Comparison of ENCODE assay signal across 12 mouse cellular contexts in the genomic region with DNA sequence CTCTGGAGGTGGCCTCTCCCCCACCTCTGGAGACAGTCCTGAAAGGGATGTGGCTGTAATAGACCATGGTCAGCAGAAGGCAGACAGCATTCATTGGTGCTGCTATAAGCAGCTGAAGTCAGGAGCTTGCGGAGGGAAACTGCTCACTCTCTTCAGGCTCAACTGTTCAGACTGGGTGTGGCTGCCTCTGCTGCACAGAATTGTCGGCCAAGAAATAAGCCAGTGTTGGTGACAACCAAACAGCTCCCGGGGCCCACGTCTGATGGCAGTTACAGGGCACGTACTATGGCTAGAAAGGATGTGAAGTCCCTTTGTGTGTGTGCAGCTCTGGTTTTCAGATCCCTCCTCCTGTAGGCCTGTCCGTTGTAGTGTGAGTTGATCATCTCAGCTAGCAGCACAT. TPM values are rescaled to one million over a fixed set of nuclear protein-coding genes. Genes with fewer than 3 reads are reported as not detected.
DNase-seq lines count a peak whose midpoint lies in the region; ATAC-seq lines count a peak whose summit lies in the region.
"Had no signal": no experiment of that assay in that cellular context is flagged by ENCODE, and none has a peak within 500 bp of the region (broad histone marks: within the 10 kb centered on the region; RNA-seq: fewer than 3 reads in every experiment).

No protein-coding gene starts in this region.

- 55% methylated on average over 6 of the region's 6 CpGs for WGBS in heart, embryonic 11.5 days (ENCODE audit: insufficient replicate concordance)
- WGBS in neural tube, embryonic 13.5 days: 62% methylated on average over 6 of the region's 6 CpGs
- 17% methylated on average over 6 of the region's 6 CpGs for whole genome bisulfite sequencing in liver, embryonic 13.5 days (ENCODE audit: insufficient replicate concordance)

- no peak overlapping the region for H3K4me2 ChIP-seq in heart, embryonic 11.5 days
- no peak overlapping the region for H3K4me2 ChIP-seq in neural tube, embryonic 13.5 days
- peak overlapping the region; percentile 23 for H3K4me2 ChIP-seq in liver, embryonic 13.5 days
- H3K4me2 ChIP-seq: limb, embryonic 12.5 days had no signal

- H3K27ac ChIP-seq in heart, embryonic 11.5 days (ENCODE audit: low read depth, low read length): peak overlapping the region; percentile 43
- peak overlapping the region; percentile 23; the same call in 1 of the 2 replicates for H3K27ac ChIP-seq in neural tube, embryonic 13.5 days (replicated peaks)
- H3K27ac ChIP-seq in liver, embryonic 13.5 days: peak overlapping the region; percentile 41
- H3K27ac ChIP-seq: limb, embryonic 12.5 days had no signal

- H3K4me3 ChIP-seq in heart, embryonic 11.5 days (ENCODE audit: low read depth, low read length): no peak overlapping the region
- H3K4me3 ChIP-seq in neural tube, embryonic 13.5 days: no peak overlapping the region
- no peak overlapping the region for H3K4me3 ChIP-seq in liver, embryonic 13.5 days (replicated peaks)
- H3K4me3 ChIP-seq: limb, embryonic 12.5 days had no signal

- DNase-seq in heart, postnatal 25 days (ENCODE audit: low spot score): no peak
- no peak for DNase-seq in neural tube, embryonic 10.5 days (ENCODE audit: extremely low spot score, low spot score)
- no peak for DNase-seq in liver, embryonic 13.5 days
- DNase-seq in left cerebral cortex, adult 18-20 months (ENCODE audit: low spot score in 2 of 2): no peak
- DNase-seq in urinary bladder, adult 18-20 months (ENCODE audit: low spot score in 2 of 2): no peak
- DNase-seq in ovary, postnatal 10 days (ENCODE audit: low spot score): no peak
- DNase-seq: embryo, embryonic 11 days; kidney, postnatal 36 days; thymus, postnatal 14 days had no signal

- H3K27me3 ChIP-seq in heart, embryonic 11.5 days (ENCODE audit: control insufficient read depth, insufficient read depth, low read length): no peaks in the 10 kb centered on the region
- peaks cover 52% of the 10 kb centered on the region for H3K27me3 ChIP-seq in neural tube, embryonic 13.5 days
- peaks cover 10% of the 10 kb centered on the region for H3K27me3 ChIP-seq in liver, embryonic 13.5 days

- H3K4me1 ChIP-seq in heart, embryonic 11.5 days (ENCODE audit: control insufficient read depth, insufficient read depth, low read length): peaks cover 30% of the 10 kb centered on the region
- H3K4me1 ChIP-seq in neural tube, embryonic 13.5 days (replicated peaks): peaks cover 75% of the 10 kb centered on the region
- peaks cover 44% of the 10 kb centered on the region for H3K4me1 ChIP-seq in liver, embryonic 13.5 days (replicated peaks)

- no peak overlapping the region for H3K9ac ChIP-seq in heart, embryonic 11.5 days (ENCODE audit: low read depth, low read length)
- no peak overlapping the region for H3K9ac ChIP-seq in neural tube, embryonic 13.5 days
- H3K9ac ChIP-seq in liver, embryonic 13.5 days: no peak overlapping the region
- H3K9ac ChIP-seq: limb, embryonic 12.5 days had no signal

- ATAC-seq in heart, embryonic 11.5 days (replicated peaks; ENCODE audit: insufficient number of reproducible peaks, low FRiP score, low TSS enrichment): no peak
- no peak for ATAC-seq in neural tube, embryonic 13.5 days (ENCODE audit: low read depth)
- 0 out of 2 replicates have a peak, but pooled peaks have one; percentile 14 for ATAC-seq in liver, embryonic 13.5 days (ENCODE audit: low read depth)

- H3K9me3 ChIP-seq in heart, embryonic 11.5 days (replicated peaks; ENCODE audit: control insufficient read depth, low read length): no peaks in the 10 kb centered on the region
- no peaks in the 10 kb centered on the region for H3K9me3 ChIP-seq in neural tube, embryonic 13.5 days
- no peaks in the 10 kb centered on the region for H3K9me3 ChIP-seq in liver, embryonic 13.5 days (replicated peaks)
- H3K9me3 ChIP-seq: limb, embryonic 12.5 days had no signal

- H3K36me3 ChIP-seq in heart, embryonic 11.5 days (ENCODE audit: control insufficient read depth, insufficient read depth, low read length): no peaks in the 10 kb centered on the region
- no peaks in the 10 kb centered on the region for H3K36me3 ChIP-seq in neural tube, embryonic 13.5 days
- no peaks in the 10 kb centered on the region for H3K36me3 ChIP-seq in liver, embryonic 13.5 days
- H3K36me3 ChIP-seq: limb, embryonic 12.5 days had no signal

- intact Hi-C loops in heart, postnatal 25 days (cut with DNase I): no loop called here

RNA-seq across cellular contexts. Expression of gene Irf2bpl, which starts 30.2 kb away (rescaled TPM):
- polyA plus RNA-seq in heart, embryonic 11.5 days (2014; fragmentation: Nextera tagmentation; extraction: Ambion mirVana): 18.9 and 26.9 TPM in 2 replicates
- 10 to 100 TPM; 33.3 to 36.9 TPM for total RNA-seq in heart, postnatal 25 days (2021)
- polyA plus RNA-seq in neural tube, embryonic 13.5 days (2015; fragmentation: Nextera tagmentation; extraction: Ambion mirVana): 59.9 and 60.7 TPM in 2 replicates
- polyA plus RNA-seq in liver, embryonic 13.5 days (2015; fragmentation: Nextera tagmentation; extraction: Ambion mirVana): 2.8 and 3.0 TPM in 2 replicates
- 10 to 100 TPM; 91.6 to 93.6 TPM for total RNA-seq in left cerebral cortex, adult 18-20 months (2021)

RNA-seq across cellular contexts. Expression of gene Cipc, which starts 32.1 kb away (rescaled TPM):
- polyA plus RNA-seq in heart, embryonic 11.5 days (2014; fragmentation: Nextera tagmentation; extraction: Ambion mirVana): 26.7 and 31.0 TPM in 2 replicates
- total RNA-seq in heart, postnatal 25 days (2021): 10 to 100 TPM; 41.1 to 48.6 TPM
- polyA plus RNA-seq in neural tube, embryonic 13.5 days (2015; fragmentation: Nextera tagmentation; extraction: Ambion mirVana): 39.2 and 45.6 TPM in 2 replicates
- polyA plus RNA-seq in liver, embryonic 13.5 days (2015; fragmentation: Nextera tagmentation; extraction: Ambion mirVana): 11.6 and 13.6 TPM in 2 replicates
- 10 to 100 TPM; 84.0 to 86.8 TPM for total RNA-seq in left cerebral cortex, adult 18-20 months (2021)
